Mouse (Mus musculus): ENCODE results near the gene Mettl13.

DNA sequence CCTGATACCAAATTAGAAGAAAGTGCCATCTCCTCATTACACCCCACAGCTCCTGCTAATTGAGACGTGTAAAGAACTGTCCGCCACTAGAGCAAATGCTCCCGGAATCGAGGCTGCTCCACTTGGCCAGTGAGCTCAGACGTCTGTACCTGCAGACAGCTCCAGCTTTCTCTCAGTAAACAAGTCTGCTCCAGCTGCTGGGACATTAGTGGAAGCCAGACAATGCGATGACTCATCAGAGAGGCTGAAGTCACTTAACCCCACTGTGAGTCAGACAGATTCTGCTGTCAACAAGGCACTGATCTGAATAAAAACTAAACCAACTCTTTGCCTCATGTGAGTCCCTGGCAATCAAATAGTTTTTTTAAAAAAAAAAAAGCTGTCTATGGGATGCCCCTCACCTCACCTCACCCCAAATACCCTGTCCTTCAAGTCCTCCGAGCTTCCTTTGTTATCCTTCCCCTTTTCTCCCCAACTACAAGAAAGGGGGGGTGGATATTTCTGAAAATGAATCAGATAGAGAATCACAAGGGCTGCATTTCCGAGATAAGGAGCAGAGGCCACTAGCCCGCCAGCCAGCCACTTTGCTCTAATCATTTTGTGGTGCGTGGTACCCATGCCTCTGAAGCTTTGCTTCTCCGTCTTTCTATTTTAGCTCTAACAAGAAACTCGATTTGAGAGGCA lies 38.9 kb downstream of the Mettl13 start:
- TF ChIP-seq CTCF (IDR thresholded peaks at IDR 0.05; ENCODE audit: low read depth): no peak
- TF ChIP-seq EP300 (IDR thresholded peaks at IDR 0.05; ENCODE audit: low read depth): no peak
